15 mouse cellular contexts compared by ENCODE assay signal in the genomic region with DNA sequence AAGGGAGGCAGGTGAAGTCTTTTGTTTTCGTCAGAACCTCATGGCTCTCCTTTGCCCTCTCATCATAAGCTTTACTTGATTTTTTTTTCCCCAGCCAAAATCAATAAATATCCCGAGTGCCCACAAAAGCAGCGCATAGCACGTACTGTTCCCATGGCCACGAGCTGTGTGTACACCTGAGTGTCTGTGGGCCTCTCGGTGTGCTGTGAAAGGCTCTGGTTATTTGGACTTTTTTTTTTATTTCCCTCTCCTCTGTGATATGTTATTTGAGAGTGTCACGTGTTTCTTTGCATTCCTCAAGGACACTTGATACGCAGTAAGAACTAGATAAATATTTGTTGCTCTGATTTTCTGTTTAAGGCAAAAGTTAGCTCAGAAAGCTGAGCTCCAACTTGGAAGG. TPM values are rescaled to one million over a fixed set of nuclear protein-coding genes. Genes with fewer than 3 reads are reported as not detected.
DNase-seq lines count a peak whose midpoint lies in the region; ATAC-seq and TF ChIP-seq lines count a peak whose summit lies in the region.
"Had no signal": no experiment of that assay in that cellular context is flagged by ENCODE, and none has a peak within 500 bp of the region (broad histone marks: within the 10 kb centered on the region; RNA-seq: fewer than 3 reads in every experiment).

No protein-coding gene starts in this region.

- no peaks in the 10 kb centered on the region for H3K36me3 ChIP-seq in kidney, embryonic 14.5 days (ENCODE audit: control insufficient read depth, insufficient read depth, low read length)
- no peaks in the 10 kb centered on the region for H3K36me3 ChIP-seq in embryonic facial prominence, embryonic 13.5 days
- H3K36me3 ChIP-seq in intestine, postnatal 0 days (ENCODE audit: control insufficient read depth, insufficient read depth), result no peaks in the 10 kb centered on the region
- H3K36me3 ChIP-seq: forebrain, embryonic 12.5 days had no signal

- TF ChIP-seq CTCF in intestine, postnatal 0 days (IDR thresholded peaks at IDR 0.05; ENCODE audit: low read depth), result no peak

- no peak overlapping the region for H3K9ac ChIP-seq in kidney, embryonic 14.5 days (ENCODE audit: low read depth, low read length)
- no peak overlapping the region for H3K9ac ChIP-seq in embryonic facial prominence, embryonic 13.5 days
- no peak overlapping the region for H3K9ac ChIP-seq in intestine, postnatal 0 days (ENCODE audit: low read depth, low read length)
- H3K9ac ChIP-seq: forebrain, embryonic 12.5 days had no signal

- peaks cover 19% of the 10 kb centered on the region for H3K4me1 ChIP-seq in kidney, embryonic 14.5 days (ENCODE audit: control insufficient read depth, insufficient read depth, low read length)
- H3K4me1 ChIP-seq in embryonic facial prominence, embryonic 13.5 days, result peaks cover 29% of the 10 kb centered on the region
- H3K4me1 ChIP-seq in intestine, postnatal 0 days (replicated peaks; ENCODE audit: control insufficient read depth, insufficient read depth, low read length), result peaks cover 7% of the 10 kb centered on the region; the same call in 1 of the 2 replicates

- H3K4me3 ChIP-seq in kidney, embryonic 14.5 days (ENCODE audit: low read length), result no peak overlapping the region
- H3K4me3 ChIP-seq in embryonic facial prominence, embryonic 13.5 days, result no peak overlapping the region
- H3K4me3 ChIP-seq in intestine, postnatal 0 days (ENCODE audit: low read depth, low read length), result no peak overlapping the region
- H3K4me3 ChIP-seq: forebrain, embryonic 12.5 days; myocyte had no signal

- DNase-seq in kidney, adult 18-20 months, result no peak
- DNase-seq in lung, postnatal 25 days (ENCODE audit: low spot score), result peak; percentile 84
- DNase-seq in heart, adult 8-10 months (ENCODE audit: low spot score), result no peak
- no peak for DNase-seq in heart, adult 9 months (ENCODE audit: low spot score in 2 of 2)
- no peak for DNase-seq in layer of hippocampus, postnatal 25 days (ENCODE audit: extremely low spot score in 1 of 2, low spot score in 1 of 2)
- DNase-seq: embryo, embryonic 11 days had no signal

- WGBS in kidney, embryonic 14.5 days, result 47% methylated on average over 8 of the region's 8 CpGs
- WGBS in embryonic facial prominence, embryonic 13.5 days, result 48% methylated on average over 8 of the region's 8 CpGs
- 37% methylated on average over 8 of the region's 8 CpGs for WGBS in intestine, postnatal 0 days

- H3K27me3 ChIP-seq in kidney, embryonic 14.5 days (ENCODE audit: control insufficient read depth, insufficient read depth, low read length), result no peaks in the 10 kb centered on the region
- H3K27me3 ChIP-seq in embryonic facial prominence, embryonic 13.5 days, result no peaks in the 10 kb centered on the region
- no peaks in the 10 kb centered on the region for H3K27me3 ChIP-seq in intestine, postnatal 0 days (replicated peaks; ENCODE audit: control insufficient read depth, insufficient read depth, low read length)
- H3K27me3 ChIP-seq: forebrain, embryonic 12.5 days had no signal

- 0 out of 2 replicates have a peak, but pooled peaks have one; percentile 7 for ATAC-seq in kidney, embryonic 14.5 days (ENCODE audit: low FRiP score, low TSS enrichment)
- no peak for ATAC-seq in embryonic facial prominence, embryonic 13.5 days (ENCODE audit: insufficient number of reproducible peaks, insufficient read depth, low FRiP score, low TSS enrichment, low read depth)
- ATAC-seq in intestine, postnatal 0 days, result 0 out of 2 replicates have a peak, but pooled peaks have one; percentile 45
- ATAC-seq: activated CD4-positive, CD25-positive, alpha-beta regulatory T cell, adult 4 months; CD4-positive, CD25-positive, alpha-beta regulatory T cell, adult 4 months; hindbrain, embryonic 16.5 days had no signal

- H3K9me3 ChIP-seq in kidney, embryonic 14.5 days (ENCODE audit: control insufficient read depth, low read length), result no peaks in the 10 kb centered on the region
- H3K9me3 ChIP-seq in embryonic facial prominence, embryonic 13.5 days, result no peaks in the 10 kb centered on the region
- H3K9me3 ChIP-seq in intestine, postnatal 0 days (ENCODE audit: control insufficient read depth), result no peaks in the 10 kb centered on the region
- H3K9me3 ChIP-seq: forebrain, embryonic 12.5 days had no signal

- H3K27ac ChIP-seq in kidney, embryonic 14.5 days (ENCODE audit: low read depth, low read length), result no peak overlapping the region
- no peak overlapping the region for H3K27ac ChIP-seq in embryonic facial prominence, embryonic 13.5 days
- no peak overlapping the region for H3K27ac ChIP-seq in intestine, postnatal 0 days (ENCODE audit: low read depth, low read length)
- H3K27ac ChIP-seq: forebrain, embryonic 12.5 days had no signal

- H3K4me2 ChIP-seq in kidney, embryonic 14.5 days (replicated peaks; ENCODE audit: low read depth, low read length), result no peak overlapping the region
- peak overlapping the region; percentile 3; the same call in 1 of the 2 replicates for H3K4me2 ChIP-seq in embryonic facial prominence, embryonic 13.5 days
- H3K4me2 ChIP-seq in intestine, postnatal 0 days (replicated peaks; ENCODE audit: low read depth), result 0 out of 2 replicates have a peak overlapping the region, but pooled peaks have one; percentile 4
- H3K4me2 ChIP-seq: forebrain, embryonic 12.5 days; heart, embryonic 11.5 days had no signal

RNA-seq across cellular contexts. Expression of a gene that starts 11.0 kb away (rescaled TPM):
- 13.9 and 14.2 TPM in 2 replicates for polyA plus RNA-seq in kidney, embryonic 14.5 days (2014; fragmentation: Nextera tagmentation; extraction: Ambion mirVana)
- 27.1 and 30.0 TPM in 2 replicates for polyA plus RNA-seq in embryonic facial prominence, embryonic 13.5 days (2015; fragmentation: Nextera tagmentation; extraction: Ambion mirVana)
- 43.3 and 46.2 TPM in 2 replicates for polyA plus RNA-seq in intestine, postnatal 0 days (2015; fragmentation: Nextera tagmentation; extraction: Ambion mirVana)
- 10 to 100 TPM; 26.0 to 34.6 (median 27.6) TPM for total RNA-seq in heart, adult 8-10 months (2022)
- 10 to 100 TPM; 46.3 to 50.8 TPM for total RNA-seq in layer of hippocampus, postnatal 25 days (2021)
